Mouse (Mus musculus): ENCODE data around the gene Fbxw7.

DNA sequence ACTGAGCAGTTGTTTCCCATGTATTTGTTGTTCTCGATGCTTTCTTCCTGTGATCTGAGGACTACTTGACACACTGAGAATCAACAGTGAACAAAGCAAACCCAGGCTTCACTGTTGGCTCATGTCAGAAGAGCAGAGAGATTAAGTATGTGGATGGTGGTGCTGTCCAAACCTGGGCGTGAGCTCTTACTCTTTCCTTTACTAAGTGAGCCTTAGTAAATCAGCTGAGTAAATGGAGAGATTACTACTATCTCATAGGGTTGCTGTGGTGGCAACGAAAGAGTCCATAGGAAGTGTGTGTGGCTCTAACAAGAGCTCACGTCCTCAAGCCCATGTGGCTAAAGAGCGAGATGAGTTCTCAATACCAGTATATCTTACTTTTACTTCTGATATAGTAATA lies 121.9 kb downstream of the Fbxw7 start:
- TF ChIP-seq CTCF (IDR thresholded peaks at IDR 0.05; ENCODE audit: low read depth, low read length), result no peak
- no peak for TF ChIP-seq TAL1 (conservative IDR thresholded peaks at IDR 0.05; ENCODE audit: low read depth, low read length)
- TF ChIP-seq GATA1 (IDR thresholded peaks at IDR 0.05; ENCODE audit: borderline replicate concordance, low read length), result no peak
- TF ChIP-seq POLR2AphosphoS5 (IDR thresholded peaks at IDR 0.05; ENCODE audit: insufficient replicate concordance, low read depth, low read length), result no peak
- TF ChIP-seq GATA2 (IDR thresholded peaks at IDR 0.05; ENCODE audit: borderline replicate concordance, low read depth, low read length), result no peak

Data from G1E (cell line).